Mouse (Mus musculus): Measurements from ENCODE around the gene Sub1. TPM values are rescaled to one million over a fixed set of nuclear protein-coding genes. Genes with fewer than 3 reads are reported as not detected.

The Sub1 gene
- total and polyA plus RNA-seq, 3 experiments = 553 to 2,677 (median 1,927) TPM

DNA sequence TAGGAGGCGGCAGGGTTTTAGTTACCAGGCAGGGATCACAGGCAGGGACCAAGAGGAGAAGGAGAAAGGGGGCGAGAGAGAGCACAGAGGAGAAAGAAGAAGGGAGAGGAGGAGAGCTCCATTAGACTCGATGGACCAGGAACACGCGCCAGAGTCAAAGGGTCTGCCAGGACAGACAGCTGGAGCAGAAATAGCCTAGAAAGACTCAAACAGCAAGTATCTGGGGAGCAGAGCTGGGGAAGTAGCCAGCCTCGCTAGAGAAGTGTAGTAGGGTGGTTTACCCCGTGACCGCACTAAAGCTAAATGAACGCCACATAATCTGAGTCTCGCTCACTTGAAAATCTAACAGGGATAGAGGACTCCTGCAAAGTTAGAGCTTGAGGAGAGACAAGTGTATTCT lies 26.2 kb downstream of the Sub1 start:
- Histone ChIP-seq H3K27ac (ENCODE audit: insufficient read depth, low read depth) (no peak overlapping the region), H3K27me3 (replicated peaks) (no peaks in the 10 kb centered on the region), H3K4me1 (ENCODE audit: control insufficient read depth in 1 of 2, insufficient read depth in 2 of 2) (peaks cover 0 to 18% of the 10 kb centered on the region in 2 experiments; a peak in 2 of 4 replicates), H3K9me3 (replicated peaks; ENCODE audit: low read length) (peaks cover 7% of the 10 kb centered on the region), H3K4me2 (ENCODE audit: insufficient read depth, low read depth, poor library complexity, severe bottlenecking) (no peak overlapping the region), H3K79me2 (replicated peaks; ENCODE audit: control insufficient read depth, extremely low read depth, insufficient read depth, poor library complexity, severe bottlenecking) (no peaks in the 10 kb centered on the region), H3K36me3 (replicated peaks in 1 of 2; ENCODE audit: control insufficient read depth in 1 of 2, insufficient read depth in 1 of 2, low read length in 1 of 2) (peaks cover 3 to 19% of the 10 kb centered on the region in 2 experiments), H3K4me3 (replicated peaks in 1 of 3; ENCODE audit: low read depth in 2 of 3, low read length in 2 of 3, poor library complexity in 1 of 3) (no peak overlapping the region), H3K9ac (ENCODE audit: insufficient read depth, low read depth) (no peak overlapping the region)
- no peak for DNase-seq (ENCODE audit: extremely low read depth)
- dilution Hi-C loops (cut with MboI; ENCODE audit: extremely low pct_ligation_motif_present, extremely low pct_unique_long_range_greater_than_20kb, low sequenced_read_pairs) = no loop called here
- TF ChIP-seq ZKSCAN1 (IDR thresholded peaks at IDR 0.05; ENCODE audit: borderline replicate concordance, low read depth, low read length) (no peak), ZC3H11A (IDR thresholded peaks at IDR 0.05; ENCODE audit: low read depth, low read length) (no peak), MAZ (IDR thresholded peaks at IDR 0.05; ENCODE audit: low read depth, low read length) (no peak), BHLHE40 (IDR thresholded peaks at IDR 0.05; ENCODE audit: low read depth, low read length) (no peak), KAT2A (IDR thresholded peaks at IDR 0.05; ENCODE audit: insufficient replicate concordance, low read length) (no peak), IRF4 (IDR thresholded peaks at IDR 0.05; ENCODE audit: low read depth, low read length) (no peak), RCOR1 (conservative IDR thresholded peaks at IDR 0.05; ENCODE audit: low read depth, low read length) (no peak), MYC (IDR thresholded peaks at IDR 0.05; ENCODE audit: low read depth, low read length) (no peak)
- in situ Hi-C loops (cut with MboI; ENCODE audit: low pct_ligation_motif_present, low pct_unique_long_range_greater_than_20kb, low sequenced_read_pairs) = loop anchor here (5.0 to 25.0 kb wide), 3 partner anchors 72 to 958 kb away; partner anchors contain the start of gene Slc45a2

DNA sequence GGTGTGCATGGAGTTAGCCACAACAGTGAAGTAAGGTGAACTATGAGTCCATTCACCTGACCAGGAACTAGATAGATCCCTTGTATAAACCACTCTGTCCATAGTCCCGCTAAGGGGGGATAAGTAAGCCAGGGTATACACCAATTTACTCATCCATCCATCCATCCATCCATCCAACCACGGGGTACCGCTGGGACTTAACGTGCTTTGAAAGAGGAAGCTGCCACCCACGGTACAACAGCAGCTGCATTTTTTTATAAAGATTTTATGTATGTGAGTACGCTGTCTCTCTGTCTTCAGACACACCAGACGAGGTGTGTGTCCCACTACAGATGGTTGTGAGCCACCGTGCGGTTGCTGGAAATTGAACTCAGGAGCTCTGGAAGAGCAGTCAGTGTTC lies 27.9 kb downstream of the Sub1 start:
- Histone ChIP-seq H3K9me3 (replicated peaks; ENCODE audit: low read length) (peaks cover 7% of the 10 kb centered on the region), H3K27ac (ENCODE audit: insufficient read depth, low read depth) (no peak overlapping the region), H3K4me3 (replicated peaks in 1 of 3; ENCODE audit: low read depth in 2 of 3, low read length in 2 of 3, poor library complexity in 1 of 3) (no peak overlapping the region), H3K9ac (ENCODE audit: insufficient read depth, low read depth) (no peak overlapping the region), H3K27me3 (replicated peaks) (no peaks in the 10 kb centered on the region), H3K4me2 (ENCODE audit: insufficient read depth, low read depth, poor library complexity, severe bottlenecking) (no peak overlapping the region), H3K79me2 (replicated peaks; ENCODE audit: control insufficient read depth, extremely low read depth, insufficient read depth, poor library complexity, severe bottlenecking) (no peaks in the 10 kb centered on the region), H3K36me3 (replicated peaks in 1 of 2; ENCODE audit: control insufficient read depth in 1 of 2, insufficient read depth in 1 of 2, low read length in 1 of 2) (peaks cover 0 to 5% of the 10 kb centered on the region in 2 experiments), H3K4me1 (ENCODE audit: control insufficient read depth in 1 of 2, insufficient read depth in 2 of 2) (peaks cover 0 to 18% of the 10 kb centered on the region in 2 experiments; a peak in 3 of 4 replicates)
- dilution Hi-C loops (cut with MboI; ENCODE audit: extremely low pct_ligation_motif_present, extremely low pct_unique_long_range_greater_than_20kb, low sequenced_read_pairs) (no loop called here), in situ Hi-C loops (cut with MboI; ENCODE audit: low pct_ligation_motif_present, low pct_unique_long_range_greater_than_20kb, low sequenced_read_pairs) (loop anchor here (5.0 to 25.0 kb wide), 4 partner anchors 214 to 957 kb away; partner anchors contain the start of gene Slc45a2)
- no peak for DNase-seq (ENCODE audit: extremely low read depth)
- no peak for TF ChIP-seq CTCF (conservative IDR thresholded peaks at IDR 0.05 in 1 of 2, IDR thresholded peaks at IDR 0.05 in 1 of 2; ENCODE audit: low read depth in 2 of 2, low read length in 2 of 2)
- TF ChIP-seq BHLHE40 (IDR thresholded peaks at IDR 0.05; ENCODE audit: low read depth, low read length) = no peak

DNA sequence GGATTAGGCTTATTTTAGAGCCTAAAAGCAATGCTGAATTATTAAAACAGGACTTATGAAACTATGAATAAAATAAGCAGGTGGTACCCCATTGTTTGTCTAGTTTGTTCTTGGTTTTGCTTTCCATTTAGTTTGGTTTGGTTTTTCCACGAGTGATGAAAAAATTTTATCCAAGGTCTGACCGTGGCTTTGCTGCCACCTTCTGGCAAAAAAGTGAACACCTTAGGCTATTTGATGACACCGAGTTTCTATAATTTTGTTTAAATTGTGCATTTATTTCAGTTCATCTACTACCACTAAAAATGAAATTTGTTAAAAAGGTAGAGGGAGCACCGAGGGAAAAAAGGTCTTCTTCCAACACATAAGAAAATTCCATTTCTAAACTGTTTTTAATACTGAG lies 30.4 kb downstream of the Sub1 start:
- Histone ChIP-seq H3K27me3 (replicated peaks) (no peaks in the 10 kb centered on the region), H3K4me1 (ENCODE audit: control insufficient read depth in 1 of 2, insufficient read depth in 2 of 2) (peaks cover 0 to 11% of the 10 kb centered on the region in 2 experiments; a peak in 2 of 4 replicates), H3K9me3 (replicated peaks; ENCODE audit: low read length) (peaks cover 6% of the 10 kb centered on the region), H3K9ac (ENCODE audit: insufficient read depth, low read depth) (no peak overlapping the region), H3K79me2 (replicated peaks; ENCODE audit: control insufficient read depth, extremely low read depth, insufficient read depth, poor library complexity, severe bottlenecking) (no peaks in the 10 kb centered on the region), H3K27ac (ENCODE audit: insufficient read depth, low read depth) (no peak overlapping the region), H3K36me3 (replicated peaks in 1 of 2; ENCODE audit: control insufficient read depth in 1 of 2, insufficient read depth in 1 of 2, low read length in 1 of 2) (no peaks in the 10 kb centered on the region), H3K4me3 (replicated peaks in 1 of 3; ENCODE audit: low read depth in 2 of 3, low read length in 2 of 3, poor library complexity in 1 of 3) (peak overlapping the region in 1 of 3 experiments; percentile 4), H3K4me2 (ENCODE audit: insufficient read depth, low read depth, poor library complexity, severe bottlenecking) (peak overlapping the region; percentile 15; the same call in 1 of the 2 replicates)
- in situ Hi-C loops (cut with MboI; ENCODE audit: low pct_ligation_motif_present, low pct_unique_long_range_greater_than_20kb, low sequenced_read_pairs) (loop anchor here (5.0 to 25.0 kb wide), 4 partner anchors 212 to 954 kb away; partner anchors contain the start of gene Slc45a2), dilution Hi-C loops (cut with MboI; ENCODE audit: extremely low pct_ligation_motif_present, extremely low pct_unique_long_range_greater_than_20kb, low sequenced_read_pairs) (no loop called here)
- peak; percentile 58 for DNase-seq (ENCODE audit: extremely low read depth)
- TF ChIP-seq ZNF384 (IDR thresholded peaks at IDR 0.05; ENCODE audit: low read depth, low read length) (peak; percentile 87), MXI1 (IDR thresholded peaks at IDR 0.05; ENCODE audit: low read depth, low read length) (no peak), USF1 (IDR thresholded peaks at IDR 0.05; ENCODE audit: low read depth, low read length) (no peak), NRF1 (IDR thresholded peaks at IDR 0.05; ENCODE audit: low read depth, low read length) (no peak), PAX5 (IDR thresholded peaks at IDR 0.05; ENCODE audit: low read length) (no peak), USF2 (conservative IDR thresholded peaks at IDR 0.05; ENCODE audit: low read depth, low read length) (no peak), JUN (IDR thresholded peaks at IDR 0.05; ENCODE audit: insufficient read depth, low read depth, low read length) (no peak), MAZ (IDR thresholded peaks at IDR 0.05; ENCODE audit: low read depth, low read length) (no peak), RAD21 (IDR thresholded peaks at IDR 0.05; ENCODE audit: low read depth, low read length) (peak; percentile 93), SIN3A (IDR thresholded peaks at IDR 0.05; ENCODE audit: low read length) (no peak), CHD2 (IDR thresholded peaks at IDR 0.05; ENCODE audit: low read length) (no peak), POLR2A (IDR thresholded peaks at IDR 0.05; ENCODE audit: low read depth, low read length) (no peak), MEF2A (IDR thresholded peaks at IDR 0.05; ENCODE audit: borderline replicate concordance, low read depth, low read length) (no peak), ZC3H11A (IDR thresholded peaks at IDR 0.05; ENCODE audit: low read depth, low read length) (peak; percentile 86), TBP (conservative IDR thresholded peaks at IDR 0.05; ENCODE audit: low read depth, low read length) (no peak), POLR2AphosphoS2 (IDR thresholded peaks at IDR 0.05; ENCODE audit: low read depth, low read length) (no peak), IRF4 (IDR thresholded peaks at IDR 0.05; ENCODE audit: low read depth, low read length) (no peak), BHLHE40 (IDR thresholded peaks at IDR 0.05; ENCODE audit: low read depth, low read length) (no peak), EP300 (IDR thresholded peaks at IDR 0.05; ENCODE audit: low read length) (no peak), RCOR1 (conservative IDR thresholded peaks at IDR 0.05; ENCODE audit: low read depth, low read length) (no peak), ZMIZ1 (IDR thresholded peaks at IDR 0.05; ENCODE audit: low read depth, low read length) (no peak)
